Comparison of ENCODE assay signal across 8 mouse cellular contexts in the genomic region with DNA sequence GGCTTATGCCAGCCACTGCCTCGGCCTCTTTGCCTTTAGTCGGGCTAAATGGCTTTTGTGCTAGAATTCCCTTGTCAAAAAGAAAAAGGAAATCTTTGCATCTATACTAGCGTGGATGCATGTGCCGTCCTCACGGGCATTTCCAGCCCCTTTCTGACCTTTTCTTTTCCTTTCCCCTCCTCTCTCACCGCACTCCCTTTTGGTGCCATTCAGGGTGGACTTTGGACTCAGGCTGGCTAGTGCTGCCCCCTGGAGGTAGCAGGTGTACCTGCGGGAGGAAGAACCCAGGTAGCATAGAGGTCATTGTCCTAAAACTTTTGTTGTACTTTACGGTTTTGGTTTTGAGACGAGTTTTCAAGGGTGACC. TPM values are rescaled to one million over a fixed set of nuclear protein-coding genes. Genes with fewer than 3 reads are reported as not detected.
A peak's percentile ranks its signal among the peaks of the same experiment; 100 is the strongest.
DNase-seq lines count a peak whose midpoint lies in the region; ATAC-seq and TF ChIP-seq lines count a peak whose summit lies in the region.

No protein-coding gene starts in this region.

- intact Hi-C loops in left cerebral cortex, postnatal 10 days (cut with DNase I), result loop anchor here (5.0 kb wide), 1 partner anchor 133 kb away; no protein-coding TSS in a partner anchor

- H3K27ac ChIP-seq in hindbrain, postnatal 0 days, result peak overlapping the region; percentile 91

- 0 out of 2 replicates have a peak, but pooled peaks cover 7% of the 10 kb centered on the region for H3K4me1 ChIP-seq in hindbrain, postnatal 0 days (ENCODE audit: insufficient read depth, low read length)

- peak overlapping the region; percentile 83 for H3K4me2 ChIP-seq in hindbrain, postnatal 0 days (ENCODE audit: low read depth, low read length)

- WGBS in hindbrain, postnatal 0 days, result 1% methylated on average over 9 of the region's 9 CpGs

- H3K27me3 ChIP-seq in hindbrain, postnatal 0 days (ENCODE audit: insufficient read depth, low read length), result no peaks in the 10 kb centered on the region

- ATAC-seq in hindbrain, postnatal 0 days, result peak; percentile 30; the same call in 1 of the 2 replicates
- peak; percentile 74 for ATAC-seq in megakaryocyte progenitor cell, adult 5-6 weeks (replicated peaks; ENCODE audit: poor library complexity)

- H3K4me3 ChIP-seq in hindbrain, postnatal 0 days (ENCODE audit: low read length), result peak overlapping the region; percentile 35

- peak; percentile 94 for DNase-seq in R1 (ENCODE audit: low read depth, low spot score)
- peak; percentile 85 to 89 for DNase-seq in cerebellum, postnatal 36 days
- peak; percentile 66 to 69 for DNase-seq in gastrocnemius, adult 8-10 months (ENCODE audit: low spot score in 2 of 2)
- DNase-seq in hindbrain, postnatal 0 days (ENCODE audit: low spot score), result peak; percentile 88
- DNase-seq in left cerebral cortex, postnatal 10 days (ENCODE audit: extremely low spot score in 1 of 2, low spot score in 2 of 2), result peak; percentile 72 to 84
- peak; percentile 56 for DNase-seq in right cerebral cortex, postnatal 25 days
- peak; percentile 77 to 85 for DNase-seq in urinary bladder, postnatal 36 days (ENCODE audit: low spot score in 2 of 2)

- no peaks in the 10 kb centered on the region for H3K36me3 ChIP-seq in hindbrain, postnatal 0 days (ENCODE audit: insufficient read depth, low read length)

- no peaks in the 10 kb centered on the region for H3K9me3 ChIP-seq in hindbrain, postnatal 0 days (ENCODE audit: low read length)

- TF ChIP-seq CTCF in hindbrain, postnatal 0 days (IDR thresholded peaks at IDR 0.05; ENCODE audit: low read depth), result peak; percentile 94

- H3K9ac ChIP-seq in hindbrain, postnatal 0 days (replicated peaks; ENCODE audit: low read length), result peak overlapping the region; percentile 53

RNA-seq across cellular contexts. Expression of a gene that starts 21.5 kb away (rescaled TPM):
- 10 to 100 TPM; 17.0 to 23.9 (median 23.5) TPM for total RNA-seq in gastrocnemius, adult 8-10 months (2022)
- 16.9 and 17.4 TPM in 2 replicates for total RNA-seq in hindbrain, postnatal 0 days (2014; rRNA removed)
- polyA plus RNA-seq in hindbrain, postnatal 0 days (2015; fragmentation: Nextera tagmentation; extraction: Ambion mirVana), result 11.0 and 13.0 TPM in 2 replicates
- 10 to 100 TPM; 56.8 to 59.9 TPM for total RNA-seq in left cerebral cortex, postnatal 10 days (2021)
- total RNA-seq in megakaryocyte progenitor cell, adult 5-6 weeks (2015), result 28.4 and 35.6 TPM in 2 replicates
- total RNA-seq in megakaryocyte progenitor cell, adult 5-6 weeks (2017), result 22.8 and 29.0 TPM in 2 replicates

RNA-seq across cellular contexts. Expression of a gene that starts 46.0 kb away (rescaled TPM):
- total RNA-seq in gastrocnemius, adult 8-10 months (2022), result 1 to 10 TPM in 2 of 4 experiments, under 1 TPM in 2; 0.46 to 2.2 (median 0.94) TPM
- total RNA-seq in hindbrain, postnatal 0 days (2014; rRNA removed), result 22.5 and 26.7 TPM in 2 replicates
- 21.7 and 25.6 TPM in 2 replicates for polyA plus RNA-seq in hindbrain, postnatal 0 days (2015; fragmentation: Nextera tagmentation; extraction: Ambion mirVana)
- 1 to 10 TPM; 4.4 to 6.0 TPM for total RNA-seq in left cerebral cortex, postnatal 10 days (2021)
- total RNA-seq in megakaryocyte progenitor cell, adult 5-6 weeks (2015), result not detected in 2 replicates
- 0.07 TPM in 1 of 2 replicates, not detected in the other for total RNA-seq in megakaryocyte progenitor cell, adult 5-6 weeks (2017)

RNA-seq across cellular contexts. Expression of a gene that starts 58.6 kb away (rescaled TPM):
- under 1 TPM; 0.16 to 0.46 (median 0.31) TPM for total RNA-seq in gastrocnemius, adult 8-10 months (2022)
- 1.3 and 1.6 TPM in 2 replicates for total RNA-seq in hindbrain, postnatal 0 days (2014; rRNA removed)
- 1.3 and 1.5 TPM in 2 replicates for polyA plus RNA-seq in hindbrain, postnatal 0 days (2015; fragmentation: Nextera tagmentation; extraction: Ambion mirVana)
- total RNA-seq in left cerebral cortex, postnatal 10 days (2021), result under 1 TPM; 0.28 to 0.79 TPM
- total RNA-seq in megakaryocyte progenitor cell, adult 5-6 weeks (2015), result 0.10 and 0.76 TPM in 2 replicates
- 0.46 and 1.6 TPM in 2 replicates for total RNA-seq in megakaryocyte progenitor cell, adult 5-6 weeks (2017)

Comparison
In these comparisons a context has a peak if more than half of its experiments do, and no peak if none do; other contexts are left out.
1. Peak in every context shown above with its lines: DNase-seq, ATAC-seq, H3K4me3 ChIP-seq and H3K27ac ChIP-seq.